Mouse (Mus musculus) megakaryocyte progenitor cell, adult 5-6 weeks (primary cell): ENCODE measurements around the gene Sirt4. TPM values are rescaled to one million over a fixed set of nuclear protein-coding genes. Genes with fewer than 3 reads are reported as not detected.
"Not testable (repeated sequence)": the region's sequence is repeated elsewhere in the genome, so short reads cannot be mapped to it uniquely, and the experiment has no call there.

Source experiments
- ATAC-seq: replicated peaks from 2 replicates; pipeline ENCODE4 v1.8.0; 2016; ENCODE audit warnings: mild to moderate bottlenecking, moderate TSS enrichment, inconsistent platforms; ENCODE audit not compliant: poor library complexity
- total RNA-seq, 2 experiments: library from RNA; stranded (forward) in 1 of 2; stranded (reverse) in 1 of 2; fragments of 157-497, 149-512 nt in 1 of 2; fragments of 200-1000 nt in 1 of 2; gene quantifications; 2 replicates each; pipeline versions ENCODE4 v1.2.3 to v1.2.4; 2015 to 2017

The Sirt4 gene
- total RNA-seq, 2 experiments from 2014 or later = 4.6 to 12.3 TPM

DNA sequence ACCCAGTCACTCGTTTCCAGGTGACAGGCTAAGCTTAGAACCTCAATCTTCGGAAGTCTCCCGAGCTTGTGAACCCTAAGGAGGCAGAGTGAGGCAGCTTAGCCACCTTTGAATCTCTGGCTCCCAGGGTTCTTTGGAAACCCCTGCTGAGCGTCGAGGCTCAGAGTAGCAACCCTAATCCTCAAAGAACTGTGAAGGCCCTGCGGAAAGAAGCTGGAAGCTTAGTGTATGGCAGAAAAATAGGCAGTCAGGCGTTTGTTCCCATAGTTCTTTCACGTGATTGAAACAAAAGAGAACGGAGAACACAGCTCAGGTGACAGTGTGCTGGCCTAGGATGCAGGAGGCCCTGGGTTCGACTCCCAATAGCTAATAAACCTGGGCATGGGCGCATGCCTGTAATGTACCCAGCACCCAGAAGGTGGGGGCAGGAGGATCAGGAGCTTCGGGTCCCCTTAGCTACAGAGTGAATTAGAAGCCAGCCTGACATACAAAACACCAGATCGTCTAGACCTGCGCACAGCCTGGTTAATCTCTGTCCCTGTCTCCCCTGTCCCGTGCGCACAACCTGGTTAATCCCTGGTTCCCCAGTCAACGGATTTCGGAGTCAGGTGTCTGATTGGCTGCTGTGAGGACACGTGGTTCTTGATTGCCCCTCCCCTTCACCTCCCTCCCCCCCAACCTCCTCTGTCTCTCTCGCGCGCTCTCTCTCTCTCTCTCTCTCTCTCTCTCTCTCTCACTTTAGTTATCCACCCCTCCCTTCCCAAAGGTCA lies 9.0 kb downstream of the Sirt4 start:
- ATAC-seq = peak; percentile 72

DNA sequence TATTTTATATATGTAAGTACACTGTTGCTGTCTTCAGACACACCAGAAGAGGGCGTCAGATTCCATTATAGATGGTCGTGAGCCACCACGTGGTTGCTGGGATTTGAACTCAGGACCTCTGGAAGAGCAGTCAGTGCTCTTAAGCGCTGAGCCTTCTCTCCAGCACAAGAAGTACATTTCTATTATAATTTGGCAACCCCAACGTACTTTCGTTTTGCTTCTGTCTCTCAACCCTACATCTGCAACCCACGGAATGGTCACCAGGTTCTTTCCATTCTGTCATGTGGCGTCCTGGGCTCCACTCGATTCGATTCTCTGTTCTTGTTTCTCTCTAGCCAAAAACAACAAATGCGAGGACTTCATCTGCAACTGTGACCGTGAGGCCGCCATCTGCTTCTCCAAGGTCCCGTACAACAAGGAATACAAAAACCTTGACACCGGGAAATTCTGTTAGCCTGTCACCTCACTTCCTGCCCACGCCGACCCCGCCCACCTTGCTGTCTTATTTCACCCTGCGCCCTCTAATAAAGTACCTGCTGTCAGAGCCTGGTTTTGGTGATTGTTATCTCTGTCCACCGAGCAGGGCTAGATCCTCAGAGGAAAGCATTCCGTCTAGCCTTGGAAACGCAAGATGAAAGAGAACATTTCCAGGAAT lies 10.2 kb downstream of the Sirt4 start:
- no peak for ATAC-seq

DNA sequence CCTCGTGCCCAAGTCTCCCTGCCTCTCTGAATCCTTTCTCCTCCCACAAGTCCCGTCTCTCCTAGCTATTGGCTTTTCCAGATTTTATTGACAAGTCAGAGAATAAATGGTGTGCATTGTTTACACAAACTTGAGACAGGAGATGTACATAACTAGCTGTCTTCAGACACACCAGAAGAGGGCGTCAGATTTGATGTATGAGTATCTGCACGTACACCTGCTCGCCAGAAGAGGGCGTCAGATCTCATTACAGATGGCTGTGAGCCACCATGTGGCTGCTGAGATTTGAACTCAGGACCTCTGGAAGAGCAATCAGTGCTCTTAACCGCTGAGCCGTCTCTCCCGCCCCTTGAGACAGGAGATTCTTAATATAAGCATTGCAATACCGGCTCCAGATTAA lies 11.3 kb downstream of the Sirt4 start:
- ATAC-seq = no peak

DNA sequence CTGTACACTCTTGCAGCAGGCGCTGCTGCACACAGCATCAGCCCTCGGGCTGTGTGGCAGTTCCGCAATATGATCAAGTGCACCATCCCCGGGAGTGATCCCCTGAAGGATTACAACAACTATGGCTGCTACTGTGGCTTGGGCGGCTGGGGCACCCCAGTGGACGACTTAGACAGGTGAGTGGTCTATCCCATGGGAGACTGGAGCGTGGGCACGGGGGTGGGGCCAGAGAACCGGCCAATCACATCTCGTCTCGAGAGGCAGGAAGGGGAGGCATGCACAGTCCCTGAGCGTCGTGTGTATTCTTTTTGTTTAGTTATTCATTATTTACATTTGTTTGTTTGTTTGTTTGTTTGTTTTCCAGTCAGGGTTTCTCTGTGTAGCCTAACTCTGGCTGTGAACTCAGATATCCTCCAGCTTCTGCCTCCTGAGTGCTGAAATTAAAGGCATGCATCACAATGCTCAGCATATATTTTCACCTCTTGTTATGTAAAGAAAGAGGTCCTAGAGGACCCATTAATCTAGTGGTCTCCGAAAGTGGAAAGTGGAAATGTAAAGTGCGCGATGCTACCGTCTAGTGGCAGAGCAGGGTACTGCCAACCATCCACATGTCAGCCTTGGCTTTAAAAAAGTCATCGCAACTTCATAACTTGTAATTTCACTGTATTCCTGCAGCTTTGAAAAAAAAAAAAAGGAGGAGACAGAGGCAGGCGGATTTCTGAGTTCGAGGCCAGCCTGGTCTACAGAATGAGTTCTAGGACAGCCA lies 13.6 kb downstream of the Sirt4 start:
- ATAC-seq = peak; percentile 81

DNA sequence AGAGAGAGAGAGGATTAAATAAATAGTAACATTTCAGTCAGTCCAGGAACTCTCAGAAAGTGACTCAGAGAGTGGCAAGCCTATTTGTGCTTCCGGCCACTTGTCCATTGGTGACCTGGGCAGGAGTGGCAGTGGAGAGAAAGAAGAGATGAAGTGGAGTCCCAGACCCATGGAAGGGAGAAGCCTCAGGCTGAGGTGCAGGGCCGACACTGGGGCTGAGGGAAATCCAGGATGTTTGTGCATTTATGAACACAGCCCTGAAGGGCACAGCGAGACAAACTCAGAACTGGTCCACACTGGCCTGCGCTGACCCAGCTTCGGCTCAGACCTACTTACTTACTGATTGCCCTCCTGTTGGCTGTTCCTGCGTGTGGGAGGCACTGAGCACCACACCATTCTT lies 14.7 kb downstream of the Sirt4 start:
- no peak for ATAC-seq

DNA sequence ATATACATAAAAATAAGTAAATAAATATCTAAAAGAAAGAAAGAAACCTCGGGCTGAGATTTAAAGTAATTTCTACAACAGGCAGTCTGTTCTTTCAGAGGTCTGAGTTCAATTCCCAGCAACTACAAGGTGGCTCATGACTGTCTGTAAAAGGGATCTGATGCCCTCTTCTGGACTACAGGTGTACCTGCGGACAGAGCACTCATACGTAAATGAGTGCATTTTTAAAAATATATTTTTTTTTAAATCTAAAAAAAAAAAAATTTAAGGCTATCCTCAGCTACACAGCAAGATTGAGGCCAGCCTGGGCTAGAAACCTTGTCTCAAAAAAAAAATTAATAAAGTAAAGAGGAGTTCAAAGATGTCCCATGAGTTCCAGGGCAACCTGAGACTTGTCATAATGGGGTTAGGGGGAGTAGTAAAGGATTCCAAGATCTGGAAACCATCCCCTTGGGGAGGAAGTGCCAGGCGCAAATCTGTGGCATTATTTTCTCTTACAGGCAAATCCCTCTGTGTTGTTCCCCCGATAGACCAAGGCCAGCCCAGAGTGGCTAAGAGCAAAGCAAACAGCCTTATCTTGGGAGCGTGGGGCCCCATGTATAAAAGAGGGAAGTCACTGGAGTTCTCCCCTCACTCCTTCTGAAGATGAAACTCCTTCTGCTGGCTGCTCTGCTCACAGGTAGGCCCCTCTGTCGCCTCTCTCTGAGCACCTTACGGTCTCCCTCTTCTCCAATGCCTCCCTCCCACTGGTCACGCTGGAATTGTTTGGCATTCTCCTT lies 18.7 kb downstream of the Sirt4 start, which contains the start of gene Pla2g1b:
Pla2g1b (plus strand) TSS at position 621 of the 779 bp plus-strand sequence.
- ATAC-seq = 0 out of 2 replicates have a peak, but pooled peaks have one; percentile 46

DNA sequence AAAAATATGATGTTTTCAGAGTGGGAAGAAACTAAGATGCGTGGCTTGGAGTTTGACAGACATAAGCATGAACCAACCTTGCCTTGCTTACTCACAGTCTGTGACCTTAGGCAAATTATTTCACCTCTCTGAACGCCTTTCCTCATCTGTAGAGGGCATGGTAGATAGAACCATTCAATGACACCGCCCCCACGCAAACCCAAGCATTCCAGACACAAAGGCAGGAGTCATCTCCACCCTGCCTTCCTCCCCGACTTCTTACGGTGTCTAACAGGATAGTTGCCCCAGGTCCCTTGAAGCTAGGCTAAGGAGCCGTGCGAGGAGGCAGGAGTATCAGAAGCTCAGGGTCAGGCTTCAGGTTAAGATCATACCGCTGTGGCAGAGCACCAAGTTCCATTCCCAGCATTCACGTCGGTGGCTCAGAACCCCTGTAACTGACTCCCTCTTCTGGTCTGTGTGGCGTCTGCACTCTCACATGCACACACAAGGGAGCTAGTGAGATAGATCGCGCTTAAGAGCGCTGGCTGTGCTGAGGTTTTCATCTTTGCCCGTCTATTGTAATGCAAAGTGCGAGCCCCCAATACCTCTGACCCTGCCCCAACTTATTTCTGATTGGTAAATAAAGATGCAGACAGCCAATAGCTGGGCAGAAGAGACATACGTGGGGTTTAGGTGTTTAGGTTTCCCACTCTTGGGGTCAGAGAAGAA lies 20.0 kb downstream of the Sirt4 start:
- ATAC-seq = no peak

DNA sequence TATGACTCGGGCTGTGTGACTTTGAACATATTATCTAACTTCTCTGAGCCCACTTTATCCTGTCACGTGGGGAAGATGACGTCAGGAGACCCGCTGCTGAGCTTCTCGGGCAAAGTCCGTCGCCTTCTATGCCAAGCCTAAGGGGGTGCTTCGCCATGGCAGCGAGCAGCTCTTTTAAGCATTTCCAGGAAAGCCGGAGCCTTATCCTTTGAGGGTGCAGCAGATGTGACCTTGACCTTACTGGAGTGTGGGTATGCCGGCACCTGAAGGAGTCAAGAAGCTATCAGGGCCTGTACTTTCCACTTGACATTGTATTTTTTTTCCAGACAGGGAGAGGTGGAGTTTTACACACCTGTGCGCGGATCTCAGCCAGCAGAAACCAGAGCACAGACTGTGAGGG lies 25.6 kb downstream of the Sirt4 start:
- no peak for ATAC-seq

DNA sequence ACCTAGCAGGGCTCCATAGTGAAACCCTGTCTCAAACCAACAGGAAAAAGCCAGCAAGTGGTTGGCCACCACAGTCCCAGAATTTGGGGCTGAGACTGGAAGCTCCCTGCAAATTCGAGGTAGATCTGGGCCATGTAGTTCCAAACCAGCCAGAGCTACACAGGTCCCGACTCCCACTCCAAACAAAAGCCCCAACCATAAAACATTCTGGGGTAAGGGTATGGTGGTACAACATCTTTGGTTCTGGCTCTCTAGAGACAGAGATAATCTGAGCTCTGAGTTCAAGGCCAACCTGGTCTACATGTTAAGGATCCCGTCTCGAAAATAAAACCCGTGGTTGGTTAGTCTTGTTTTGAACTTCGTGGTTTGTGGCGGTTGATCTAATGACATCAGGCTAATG lies 28.7 kb downstream of the Sirt4 start:
- ATAC-seq = no peak

DNA sequence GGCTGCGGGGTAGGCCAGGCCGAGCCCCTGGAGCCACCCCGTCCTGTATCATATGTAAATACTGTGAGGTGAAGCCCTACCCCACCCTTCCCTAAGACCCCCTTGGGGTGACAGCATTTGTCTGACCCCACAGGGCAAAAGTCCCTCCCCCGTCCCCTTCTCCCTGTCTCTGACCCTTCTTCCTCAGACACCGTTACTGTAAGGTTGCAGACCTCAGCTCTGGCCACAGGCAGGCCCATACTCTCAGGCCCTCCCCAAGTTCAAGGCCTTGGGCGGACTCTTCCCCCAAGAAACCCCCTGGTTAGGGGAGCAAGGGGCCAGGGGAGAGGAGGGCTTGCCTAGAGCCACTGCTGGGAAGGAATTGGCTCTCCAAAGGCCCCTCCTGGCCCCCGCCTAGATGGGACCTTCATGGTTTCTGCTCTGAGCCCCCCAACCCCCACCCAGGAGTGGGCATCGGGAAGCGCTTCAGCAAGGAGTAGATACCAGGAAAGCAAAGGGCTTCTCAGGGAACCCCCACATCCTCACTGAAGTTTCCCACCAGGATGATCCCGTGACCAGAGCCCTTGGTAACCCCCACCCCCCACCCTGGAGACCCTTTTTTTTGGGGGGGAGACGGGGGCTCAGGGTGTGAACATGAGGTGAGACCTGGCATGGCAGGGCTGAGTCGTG lies 30.0 kb downstream of the Sirt4 start:
- ATAC-seq = no peak

DNA sequence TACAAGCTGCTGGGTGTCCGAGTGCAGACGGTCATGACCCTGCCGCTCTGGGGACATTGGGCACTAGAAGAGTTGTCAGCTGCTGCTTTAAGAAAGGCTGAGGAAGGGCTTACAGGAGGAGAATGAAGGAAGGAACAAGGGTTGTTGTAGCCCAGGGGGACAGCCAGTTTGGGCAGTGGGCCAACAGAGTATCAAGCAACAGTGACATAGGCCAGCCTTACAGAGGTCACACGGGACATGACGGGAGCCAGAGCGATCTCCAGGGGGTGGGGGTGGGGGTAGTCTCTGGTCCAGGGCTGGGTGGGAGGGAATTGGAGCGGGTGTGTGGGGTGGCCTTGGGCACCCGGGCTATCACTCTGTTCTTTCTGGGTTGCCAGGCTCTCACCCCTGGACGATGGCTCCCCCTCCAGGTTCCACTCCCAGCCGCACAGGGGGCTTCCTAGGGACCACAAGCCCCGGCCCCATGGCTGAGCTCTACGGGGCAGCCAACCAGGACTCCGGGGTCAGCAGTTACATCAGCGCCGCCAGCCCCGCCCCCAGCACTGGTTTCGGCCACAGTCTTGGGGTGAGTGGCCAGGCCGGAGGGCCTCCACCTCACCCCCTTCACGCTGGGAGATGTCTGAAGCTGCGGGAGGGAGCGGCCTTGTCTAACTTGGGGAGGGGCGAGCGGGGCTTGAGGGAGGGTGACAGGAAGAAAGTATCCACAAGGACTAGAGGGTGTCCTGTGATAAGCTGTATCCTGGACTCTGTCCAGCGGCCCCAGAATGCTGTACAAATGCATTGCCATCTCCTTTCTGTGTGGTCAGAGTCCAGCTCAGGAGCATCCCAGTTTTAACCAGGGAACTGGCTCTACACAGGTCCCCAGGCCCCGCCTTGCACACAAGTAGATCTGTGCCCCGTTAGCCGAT lies 33.9 kb downstream of the Sirt4 start:
- ATAC-seq = no peak

DNA sequence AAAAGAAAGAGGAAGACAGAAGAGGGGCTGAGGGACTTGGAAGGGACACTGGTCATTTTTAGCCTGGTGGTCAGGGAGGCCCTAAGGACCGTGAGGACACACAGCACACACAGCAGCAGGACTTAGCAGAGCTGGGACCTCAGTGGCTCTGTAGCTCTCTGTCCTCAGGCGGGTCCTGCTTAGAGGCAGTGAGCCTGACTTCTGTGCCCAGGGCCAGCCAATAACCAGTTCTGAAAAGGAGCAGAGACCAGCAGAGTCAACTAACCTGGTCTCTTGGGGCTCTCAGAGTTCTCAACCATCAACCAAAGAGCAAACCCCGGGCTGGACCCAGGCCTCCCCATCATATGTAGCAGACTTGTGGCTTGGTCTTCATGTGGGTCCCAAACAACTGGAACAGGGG lies 35.3 kb downstream of the Sirt4 start:
- no peak for ATAC-seq

DNA sequence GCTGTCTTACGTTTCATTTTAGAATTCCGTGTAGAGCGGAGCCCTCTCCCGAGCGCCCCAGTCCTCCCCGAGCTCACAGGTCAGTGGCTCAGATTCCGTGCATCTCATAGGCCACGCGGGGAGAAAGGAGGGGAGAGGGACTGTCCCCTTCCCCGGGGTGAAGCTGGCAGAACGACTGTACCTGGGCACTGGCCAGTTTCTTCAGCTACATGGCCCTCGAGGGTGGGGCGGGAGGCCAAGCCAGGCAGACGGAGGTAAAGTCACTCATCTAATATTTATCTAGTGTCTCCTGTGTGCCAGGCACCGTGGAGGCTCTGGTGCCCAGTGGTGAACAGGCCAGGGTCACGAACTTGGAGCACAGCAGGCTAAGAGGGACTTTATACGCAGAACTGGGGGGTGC lies 37.4 kb downstream of the Sirt4 start:
- ATAC-seq = no peak

DNA sequence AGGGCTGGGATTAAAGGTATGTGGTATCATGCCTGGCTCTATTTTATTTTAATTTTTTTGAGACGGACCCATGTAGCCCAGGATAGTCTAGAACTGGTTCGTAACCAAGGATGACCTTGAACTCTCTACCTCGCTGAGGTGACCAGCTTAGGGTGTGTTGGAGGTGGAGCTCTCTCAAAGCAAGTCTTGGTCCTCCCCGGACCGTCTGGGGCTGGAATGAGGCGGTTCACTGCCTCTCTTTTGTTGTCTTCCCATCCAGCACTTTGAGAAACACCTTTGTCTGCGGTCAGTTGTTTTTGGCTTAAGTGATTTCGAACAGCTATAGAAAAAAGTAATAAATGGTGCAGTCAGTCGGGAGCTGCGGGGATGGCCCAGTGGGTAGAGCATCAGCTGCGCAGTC lies 40.4 kb downstream of the Sirt4 start:
- no peak for ATAC-seq

DNA sequence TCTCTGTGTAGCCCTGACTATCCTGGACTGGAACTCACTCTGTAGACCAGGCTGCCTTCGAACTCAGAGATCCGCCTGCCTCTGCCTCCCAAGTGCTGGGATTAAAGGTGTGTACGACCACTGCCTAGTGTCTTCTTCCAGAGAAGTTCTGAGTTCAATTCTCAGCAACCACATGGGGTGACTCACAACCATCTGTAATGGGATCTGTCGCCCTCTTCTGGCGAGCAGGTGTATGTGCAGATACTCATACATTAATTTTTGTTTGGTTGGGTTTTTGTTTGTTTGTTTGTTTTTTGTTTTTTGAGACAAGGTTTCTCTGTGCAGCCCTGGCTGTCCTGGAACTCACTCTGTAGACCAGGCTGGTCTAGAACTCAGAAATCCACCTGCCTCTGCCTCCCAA lies 41.9 kb downstream of the Sirt4 start:
- ATAC-seq = not testable (repeated sequence)

DNA sequence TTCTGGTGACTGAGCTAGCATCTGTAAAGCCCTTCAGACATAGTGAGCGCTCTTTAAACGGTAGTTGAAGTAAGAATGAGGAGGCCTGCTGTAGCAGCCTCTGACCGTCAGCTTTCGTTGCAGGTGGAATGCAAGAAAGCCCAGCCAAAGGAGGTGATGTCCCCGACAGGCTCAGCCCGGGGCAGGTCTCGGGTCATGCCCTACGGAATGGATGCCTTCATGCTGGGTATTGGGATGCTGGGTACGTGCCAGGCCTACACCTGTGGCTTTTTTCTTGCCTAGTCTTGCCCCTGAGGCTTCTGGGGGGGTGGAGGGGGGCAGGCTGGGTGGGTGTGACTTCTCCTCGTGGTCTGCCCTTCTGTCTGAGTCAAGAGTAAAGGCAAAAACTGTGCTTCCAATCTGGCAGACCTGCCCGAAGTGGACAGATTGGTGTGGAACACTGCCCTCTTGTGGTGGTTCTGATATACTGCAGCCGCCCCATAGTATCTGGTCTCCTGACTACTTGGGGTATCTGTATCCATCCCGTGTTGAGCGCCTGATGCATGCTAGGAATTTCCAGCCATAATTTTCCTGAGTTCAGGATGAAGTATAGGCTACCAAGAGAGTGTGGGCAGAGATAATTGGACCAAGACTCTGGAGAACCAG lies 43.2 kb downstream of the Sirt4 start:
- peak; percentile 92 for ATAC-seq

DNA sequence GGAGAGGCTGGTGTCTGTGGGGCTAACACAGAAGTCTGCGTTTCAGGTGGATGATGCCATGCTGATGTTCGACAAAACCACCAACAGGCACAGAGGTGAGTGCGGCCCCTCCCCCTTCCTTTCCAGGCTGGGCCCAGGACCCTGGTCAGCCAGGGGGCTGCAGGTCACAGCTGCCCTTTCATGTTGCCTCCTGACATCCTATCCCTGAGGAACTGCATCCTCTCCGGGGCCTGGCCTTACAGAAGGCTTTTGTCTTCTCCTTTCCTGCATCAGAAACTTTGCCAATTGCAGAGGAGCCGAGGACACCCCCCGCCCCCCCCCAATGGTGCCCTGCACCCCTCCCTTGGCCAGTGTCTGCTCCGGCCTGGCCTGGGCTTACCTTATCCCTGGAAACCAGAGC lies 45.9 kb downstream of the Sirt4 start:
- no peak for ATAC-seq

DNA sequence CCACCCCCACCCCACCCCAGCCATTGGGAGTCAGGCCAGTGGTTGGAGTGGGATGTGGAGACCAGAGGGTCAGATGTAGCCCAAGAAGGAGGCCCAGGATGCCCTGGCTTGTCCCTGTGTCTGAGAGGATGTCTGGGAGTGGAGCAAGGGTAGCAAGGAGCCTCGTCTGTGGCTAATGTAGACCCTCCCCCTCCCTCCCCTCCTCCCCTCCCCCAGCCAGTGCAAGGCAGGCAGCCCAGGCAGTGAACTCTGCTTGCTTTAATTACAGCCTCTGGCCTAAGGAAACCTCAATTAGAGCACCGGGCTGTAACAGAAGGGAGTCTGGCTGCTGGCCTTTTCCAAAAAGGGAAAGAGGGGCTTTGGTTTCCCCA lies 46.6 kb downstream of the Sirt4 start:
- no peak for ATAC-seq
